ENCODE assay signal across 20 mouse cellular contexts in genomic region chr3:86688438-86688837, GRCm38 (mm10).
"Had no signal": no experiment of that assay in that cellular context is flagged by ENCODE, and none has a peak within 500 bp of the region (broad histone marks: within the 10 kb centered on the region; RNA-seq: fewer than 3 reads in every experiment).

No protein-coding gene starts in this region.

- H3K36me3 ChIP-seq: heart, embryonic 10.5 days; heart, embryonic 12.5 days; hindbrain, embryonic 10.5 days; hindbrain, embryonic 13.5 days; hindbrain, embryonic 15.5 days; kidney, embryonic 15.5 days; limb, embryonic 10.5 days; limb, embryonic 12.5 days; liver, embryonic 13.5 days; liver, embryonic 15.5 days had no signal

- H3K27me3 ChIP-seq: hindbrain, embryonic 13.5 days; hindbrain, embryonic 15.5 days; kidney, embryonic 15.5 days; limb, embryonic 12.5 days; liver, embryonic 13.5 days; liver, embryonic 15.5 days had no signal

- H3K27ac ChIP-seq: heart, embryonic 10.5 days; kidney, embryonic 15.5 days; kidney, postnatal 0 days; limb, embryonic 10.5 days; limb, embryonic 12.5 days; liver, embryonic 13.5 days; liver, embryonic 15.5 days had no signal

- H3K4me1 ChIP-seq: kidney, embryonic 15.5 days; liver, embryonic 13.5 days; liver, embryonic 15.5 days had no signal

- H3K9ac ChIP-seq: hindbrain, embryonic 13.5 days; hindbrain, embryonic 15.5 days; kidney, embryonic 15.5 days; limb, embryonic 12.5 days; liver, embryonic 13.5 days; liver, embryonic 15.5 days had no signal

- DNase-seq: gastrocnemius, postnatal 10 days; gastrocnemius, postnatal 25 days; kidney, adult 11 months; kidney, adult 2 months; kidney, adult 9 months; kidney, postnatal 14 days; kidney, postnatal 36 days; liver; liver, embryonic 13.5 days had no signal

- H3K9me3 ChIP-seq: heart, embryonic 10.5 days; heart, embryonic 12.5 days; hindbrain, embryonic 10.5 days; hindbrain, embryonic 13.5 days; hindbrain, embryonic 15.5 days; kidney, embryonic 15.5 days; limb, embryonic 10.5 days; limb, embryonic 12.5 days; liver, embryonic 13.5 days; liver, embryonic 15.5 days had no signal

- H3K4me2 ChIP-seq: kidney, embryonic 15.5 days; limb, embryonic 12.5 days; liver, embryonic 11.5 days; liver, embryonic 13.5 days; liver, embryonic 15.5 days had no signal

- H3K4me3 ChIP-seq: heart, embryonic 12.5 days; hindbrain, embryonic 10.5 days; hindbrain, embryonic 13.5 days; hindbrain, embryonic 15.5 days; kidney, embryonic 15.5 days; limb, embryonic 10.5 days; limb, embryonic 12.5 days; liver, embryonic 13.5 days; liver, embryonic 15.5 days had no signal
